Mouse (Mus musculus) midbrain, embryonic 13.5 days (tissue): ENCODE measurements around the gene Arrdc1. TPM values are rescaled to one million over a fixed set of nuclear protein-coding genes. Genes with fewer than 3 reads are reported as not detected.
"Not testable (repeated sequence)": the region's sequence is repeated elsewhere in the genome, so short reads cannot be mapped to it uniquely, and the experiment has no call there.

Experiments used
- ATAC-seq: fragments of 200-750 bp; cut with Nextera tagmentation; 2 replicates; pipeline ENCODE4 v1.8.0; 2017; ENCODE audit warnings: mild to moderate bottlenecking, moderate TSS enrichment, moderate library complexity
- H3K27ac ChIP-seq: fragments of 300-500 bp; sonication (generic); 2 replicates; pipeline ENCODE4 v1.5.1; 2015; ENCODE audit warnings: inconsistent platforms, mild to moderate bottlenecking, moderate library complexity
- H3K27me3 ChIP-seq: fragments of 300-500 bp; sonication (generic); 2 replicates; pipeline ENCODE4 v1.6.1; 2015; ENCODE audit warnings: mild to moderate bottlenecking, inconsistent platforms
- H3K36me3 ChIP-seq: fragments of 300-500 bp; sonication (generic); 2 replicates; pipeline ENCODE4 v1.6.1; 2015; ENCODE audit warnings: mild to moderate bottlenecking, inconsistent platforms
- H3K4me1 ChIP-seq: fragments of 300-500 bp; sonication (generic); replicated peaks from 2 replicates; pipeline ENCODE4 v1.6.1; 2015; ENCODE audit warnings: inconsistent platforms
- H3K4me2 ChIP-seq: fragments of 300-500 bp; sonication (generic); replicated peaks from 2 replicates; pipeline ENCODE4 v1.6.1; 2015; ENCODE audit warnings: moderate library complexity, mild to moderate bottlenecking, inconsistent platforms
- H3K4me3 ChIP-seq: fragments of 300-500 bp; sonication (generic); replicated peaks from 2 replicates; pipeline ENCODE4 v1.5.1; 2015; ENCODE audit warnings: mild to moderate bottlenecking, inconsistent platforms
- H3K9ac ChIP-seq: fragments of 300-500 bp; sonication (generic); replicated peaks from 2 replicates; pipeline ENCODE4 v1.6.1; 2015; ENCODE audit warnings: mild to moderate bottlenecking, inconsistent platforms
- H3K9me3 ChIP-seq: fragments of 300-500 bp; sonication (generic); 2 replicates; pipeline ENCODE4 v1.6.1; 2016; ENCODE audit warnings: mild to moderate bottlenecking, inconsistent platforms
- WGBS: fragments of 180-500 bp; shearing (Covaris S2); methylation state at CpG from one replicate; pipeline ENCODE4 v1.1.7; 2015; 5-methylcytosine and 5-hydroxymethylcytosine counted together
- polyA plus RNA-seq: library from polyadenylated mRNA; unstranded; fragments of >200 nt; fragmentation: Nextera tagmentation; extraction: Ambion mirVana; gene quantifications from 2 replicates; pipeline ENCODE4 v1.2.1, GENCODE M21; 2015

The Arrdc1 gene
- 19.2 and 19.7 TPM in 2 replicates for polyA plus RNA-seq

GRCm38 (mm10) chr2:24935057-24935796, at the start of gene Arrdc1:
Gene Arrdc1 (minus strand): TSS chr2:24935252.
- peaks cover 24% of the 10 kb centered on the region for H3K27me3 ChIP-seq
- H3K4me2 ChIP-seq = peak within 1 kb of the TSS; percentile 85
- WGBS = under 1% methylated on average over 47 of the region's 49 CpGs
- peak within 1 kb of the TSS; percentile 61 for H3K4me3 ChIP-seq
- no peaks in the 10 kb centered on the region for H3K9me3 ChIP-seq
- no peak within 1 kb of the TSS for H3K27ac ChIP-seq
- H3K4me1 ChIP-seq = peaks cover 19% of the 10 kb centered on the region
- no peaks in the 10 kb centered on the region for H3K36me3 ChIP-seq
- ATAC-seq = peak; percentile 95
- H3K9ac ChIP-seq = peak within 1 kb of the TSS; percentile 74

DNA sequence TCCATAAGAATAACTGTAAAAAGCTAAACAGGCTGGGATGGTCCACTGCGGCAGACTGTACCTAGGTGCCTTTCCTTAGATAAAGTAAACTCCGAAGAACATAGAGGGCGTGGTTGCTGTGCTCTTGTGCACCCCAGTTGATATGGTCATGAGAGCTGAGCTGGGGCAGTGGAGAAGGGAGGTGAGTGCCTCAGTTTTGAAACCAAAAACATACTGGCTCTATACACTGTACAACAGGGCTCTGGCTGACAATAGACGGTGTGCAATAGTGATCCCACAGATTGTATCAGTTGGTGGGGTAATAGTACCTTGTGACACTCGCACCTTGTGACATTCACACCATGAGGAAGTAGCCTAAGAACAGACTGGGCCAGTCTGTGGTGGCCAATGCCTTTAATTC, 41.9 kb upstream of the Arrdc1 start:
- Histone ChIP-seq H3K4me1 (peaks cover 24% of the 10 kb centered on the region), H3K4me2 (no peak overlapping the region), H3K36me3 (peaks cover 13% of the 10 kb centered on the region), H3K27ac (no peak overlapping the region), H3K4me3 (no peak overlapping the region), H3K27me3 (no peaks in the 10 kb centered on the region), H3K9me3 (no peaks in the 10 kb centered on the region), H3K9ac (no peak overlapping the region)
- no peak for ATAC-seq
- 96% methylated on average over 5 of the region's 5 CpGs for WGBS

DNA sequence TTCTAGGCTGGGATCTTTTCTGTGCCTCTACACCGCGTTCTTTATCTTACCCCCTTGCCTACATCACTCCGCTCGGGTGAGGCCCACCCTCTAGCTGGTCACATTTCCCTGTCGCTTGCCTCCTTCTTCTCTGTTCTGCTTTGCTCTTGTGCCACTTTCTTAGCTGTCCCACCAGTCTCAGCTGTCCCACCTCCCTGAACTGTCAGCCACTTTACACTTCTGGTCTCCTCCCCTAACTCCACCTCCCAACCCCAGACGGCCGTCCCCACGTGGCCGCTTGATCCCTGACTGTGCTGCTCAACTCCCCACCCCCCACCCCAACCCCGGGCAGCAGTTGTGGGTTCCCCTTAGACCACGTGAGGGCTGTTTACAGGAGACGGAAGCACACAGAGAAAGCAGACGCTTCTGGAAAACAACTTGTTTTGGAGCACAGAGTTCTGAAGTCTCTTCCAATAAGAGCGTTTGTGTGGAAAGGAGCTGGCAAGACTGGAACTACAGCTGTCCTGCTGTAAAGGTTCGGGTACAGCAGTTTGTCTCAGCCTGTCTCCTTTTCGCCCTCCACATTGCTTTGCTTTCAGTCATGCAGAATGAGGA, 40.7 kb upstream of the Arrdc1 start, which contains the start of gene Pnpla7:
Gene Pnpla7, plus strand, starts transcription at position 330 of the 594 bp plus-strand sequence.
- under 1% methylated on average over 16 of the region's 16 CpGs for WGBS

GRCm38 (mm10) chr2:24974906-24975703, 40.1 kb upstream of the Arrdc1 start, which contains the start of gene Mrpl41:
Gene Mrpl41 (minus strand): TSS chr2:24975098.
- 0% methylated on average over 64 of the region's 64 CpGs for WGBS
- Histone ChIP-seq H3K4me2 (peak within 1 kb of the TSS; percentile 91), H3K27ac (peak within 1 kb of the TSS; percentile 91), H3K4me1 (peaks cover 24% of the 10 kb centered on the region), H3K4me3 (peak within 1 kb of the TSS; percentile 86), H3K36me3 (peaks cover 31% of the 10 kb centered on the region), H3K27me3 (no peaks in the 10 kb centered on the region), H3K9me3 (no peaks in the 10 kb centered on the region), H3K9ac (peak within 1 kb of the TSS; percentile 86)
- peak; percentile 100 for ATAC-seq

More for the DNA sequence above, 40.7 kb upstream of the Arrdc1 start, which contains the start of gene Pnpla7:
- Histone ChIP-seq H3K27me3 (no peaks in the 10 kb centered on the region), H3K36me3 (peaks cover 24% of the 10 kb centered on the region), H3K9me3 (no peaks in the 10 kb centered on the region), H3K27ac (peak within 1 kb of the TSS; percentile 91), H3K4me2 (peak within 1 kb of the TSS; percentile 91), H3K4me1 (peaks cover 24% of the 10 kb centered on the region), H3K9ac (peak within 1 kb of the TSS; percentile 86), H3K4me3 (peak within 1 kb of the TSS; percentile 86)
- ATAC-seq = no peak

DNA sequence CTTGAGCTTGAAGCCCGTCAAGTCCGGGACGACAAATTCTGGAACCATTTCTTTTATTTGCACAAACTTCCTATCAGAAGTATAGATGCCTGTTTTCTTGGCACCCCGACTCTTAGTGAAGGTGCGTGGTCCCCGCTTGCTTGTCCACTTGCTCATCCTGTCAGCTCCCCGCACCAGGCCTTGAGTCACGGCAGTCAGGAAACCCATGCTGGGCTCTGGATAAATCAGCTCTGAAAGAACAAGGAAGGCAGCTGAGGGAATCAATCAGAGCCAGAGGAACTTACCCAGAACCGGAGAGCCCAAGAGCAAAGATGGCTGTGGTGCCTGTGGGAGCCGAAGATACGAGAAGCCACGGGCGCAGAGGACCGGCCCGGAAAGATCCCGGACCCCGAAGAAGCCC, 39.4 kb upstream of the Arrdc1 start:
- Histone ChIP-seq H3K4me1 (peaks cover 24% of the 10 kb centered on the region), H3K27ac (peak overlapping the region; percentile 86), H3K4me2 (peak overlapping the region; percentile 80), H3K36me3 (peaks cover 37% of the 10 kb centered on the region), H3K4me3 (peak overlapping the region; percentile 86), H3K9ac (peak overlapping the region; percentile 86)
- H3K9me3 ChIP-seq, ATAC-seq, H3K27me3 ChIP-seq: not testable (repeated sequence)
- 1% methylated on average over 17 of the region's 17 CpGs for WGBS

- Histone ChIP-seq H3K9me3 (no peaks in the 10 kb centered on the region), H3K4me1 (peaks cover 15% of the 10 kb centered on the region), H3K36me3 (peaks cover 71% of the 10 kb centered on the region), H3K27ac (no peak overlapping the region), H3K27me3 (no peaks in the 10 kb centered on the region), H3K4me2 (no peak overlapping the region), H3K4me3 (no peak overlapping the region), H3K9ac (no peak overlapping the region)
- ATAC-seq = no peak
- 90% methylated on average over 4 of the region's 4 CpGs for WGBS
Observed at GRCm38 (mm10) chr2:24970386-24970785, 35.3 kb upstream of the Arrdc1 start.

DNA sequence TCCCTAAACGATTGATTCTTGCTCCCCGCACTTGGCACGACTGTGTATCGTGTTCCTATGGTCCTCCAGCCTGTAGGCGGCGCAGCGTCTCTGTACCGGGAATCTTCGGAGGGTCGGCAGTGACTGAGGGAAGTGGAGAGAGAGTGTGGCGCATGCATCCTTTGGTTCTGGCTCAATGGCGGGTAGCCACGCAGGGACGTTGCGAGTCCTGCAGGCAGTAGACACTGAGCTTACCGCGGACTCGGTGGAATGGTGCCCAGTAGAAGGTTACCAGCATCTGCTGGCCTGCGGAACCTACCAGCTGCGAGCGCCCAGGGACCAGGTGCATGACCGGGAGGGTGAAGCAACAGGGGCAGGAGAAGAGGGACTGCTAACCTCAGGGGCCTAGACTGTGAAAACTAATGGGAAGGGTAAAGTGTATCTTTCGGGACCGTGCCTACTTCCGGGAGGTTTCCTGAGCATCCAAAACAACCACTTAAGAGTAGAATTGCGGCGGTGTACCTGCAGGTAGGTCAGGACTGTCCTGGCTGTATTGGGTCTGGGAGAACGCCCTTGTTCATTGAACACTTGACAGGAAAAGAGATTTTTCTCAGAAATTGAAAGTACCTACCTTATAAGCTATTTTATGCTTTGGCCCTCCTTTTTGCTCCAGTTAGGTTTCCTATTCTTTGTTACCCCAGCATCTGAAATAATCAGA, 27.4 kb upstream of the Arrdc1 start, which contains the start of gene Dph7:
Gene Dph7, plus strand, starts transcription at position 97 of the 697 bp plus-strand sequence.
- peak within 1 kb of the TSS; percentile 74 for H3K4me2 ChIP-seq
- H3K9me3 ChIP-seq = no peaks in the 10 kb centered on the region
- no peaks in the 10 kb centered on the region for H3K27me3 ChIP-seq
- H3K9ac ChIP-seq = peak within 1 kb of the TSS; percentile 90
- peaks cover 55% of the 10 kb centered on the region for H3K36me3 ChIP-seq
- ATAC-seq = peak; percentile 96
- peaks cover 16% of the 10 kb centered on the region for H3K4me1 ChIP-seq
- no peak within 1 kb of the TSS for H3K27ac ChIP-seq
- peak within 1 kb of the TSS; percentile 91 for H3K4me3 ChIP-seq
- under 1% methylated on average over 28 of the region's 28 CpGs for WGBS

- Histone ChIP-seq H3K4me3 (no peak overlapping the region), H3K9ac (no peak overlapping the region), H3K27ac (no peak overlapping the region), H3K4me1 (peaks cover 16% of the 10 kb centered on the region), H3K4me2 (no peak overlapping the region), H3K9me3 (no peaks in the 10 kb centered on the region), H3K36me3 (peaks cover 57% of the 10 kb centered on the region), H3K27me3 (no peaks in the 10 kb centered on the region)
- 32% methylated on average over 3 of the region's 3 CpGs for WGBS
- no peak for ATAC-seq
Observed at GRCm38 (mm10) chr2:24960910-24961309, 25.9 kb upstream of the Arrdc1 start.

DNA sequence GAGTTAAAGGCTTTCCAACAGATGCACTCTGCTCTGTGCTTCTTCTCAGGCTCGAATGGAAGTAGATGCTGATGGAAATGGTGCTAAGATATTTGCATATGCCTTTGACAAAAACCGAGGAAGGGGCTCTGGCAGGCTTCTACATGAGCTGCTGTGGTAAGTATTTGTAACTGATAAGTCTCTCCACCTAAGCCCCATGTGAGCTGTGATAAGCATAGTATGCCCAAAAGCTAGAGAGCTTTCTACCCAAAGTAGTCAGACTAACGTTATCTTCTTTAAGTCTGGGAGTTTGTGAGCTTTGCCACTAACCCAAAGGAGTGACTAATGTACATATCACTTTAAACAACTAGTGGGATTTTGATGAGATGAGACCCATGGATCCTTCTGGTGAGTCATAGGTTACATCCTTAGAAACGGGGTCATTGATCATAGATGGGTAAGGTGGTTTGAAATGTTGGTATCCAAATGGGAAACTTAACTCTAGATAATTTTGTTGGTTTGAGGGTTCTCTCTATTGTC, 17.5 kb upstream of the Arrdc1 start:
- Histone ChIP-seq H3K36me3 (peaks cover 59% of the 10 kb centered on the region), H3K4me1 (peaks cover 20% of the 10 kb centered on the region), H3K9ac (no peak overlapping the region), H3K27me3 (peaks cover 3% of the 10 kb centered on the region; the same call in 1 of the 2 replicates), H3K27ac (no peak overlapping the region), H3K4me3 (no peak overlapping the region), H3K9me3 (no peaks in the 10 kb centered on the region), H3K4me2 (no peak overlapping the region)
- ATAC-seq = no peak
- WGBS = 87% methylated on average over 4 of the region's 4 CpGs

- peaks cover 20% of the 10 kb centered on the region for H3K4me1 ChIP-seq
- H3K9ac ChIP-seq = peak overlapping the region; percentile 97
- H3K27ac ChIP-seq = peak overlapping the region; percentile 72
- ATAC-seq = peak; percentile 9; the same call in 1 of the 2 replicates
- H3K9me3 ChIP-seq = no peaks in the 10 kb centered on the region
- H3K4me2 ChIP-seq = peak overlapping the region; percentile 95
- H3K36me3 ChIP-seq = peaks cover 35% of the 10 kb centered on the region
- WGBS = under 1% methylated on average over 31 of the region's 31 CpGs
- H3K4me3 ChIP-seq = peak overlapping the region; percentile 84
- peaks cover 3% of the 10 kb centered on the region; the same call in 1 of the 2 replicates for H3K27me3 ChIP-seq
Observed at GRCm38 (mm10) chr2:24950189-24950535, 15.1 kb upstream of the Arrdc1 start.
